Mouse (Mus musculus): ENCODE results near the gene Lyg1. TPM values are rescaled to one million over a fixed set of nuclear protein-coding genes. Genes with fewer than 3 reads are reported as not detected.

Lyg1 gene
- total RNA-seq, 4 experiments from 2014 or later, result not detected

DNA sequence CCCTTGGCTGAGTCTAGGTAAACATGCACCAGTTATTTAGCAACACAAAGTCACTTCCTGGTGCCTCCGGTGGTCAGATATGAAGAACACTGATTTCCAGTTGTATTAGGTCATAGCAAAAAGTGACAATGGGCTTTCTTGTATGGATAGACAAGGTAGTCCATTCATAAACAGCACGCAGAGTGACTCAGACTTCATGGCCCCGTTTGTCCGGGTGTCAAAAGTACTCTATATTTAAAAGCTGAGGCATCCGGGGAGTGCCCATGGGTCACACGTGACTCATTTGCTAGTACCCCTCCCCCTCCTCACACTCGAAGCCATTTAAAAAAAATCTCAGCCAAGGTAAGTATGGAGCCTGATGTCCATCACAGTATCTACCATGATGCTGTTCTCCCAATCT is 2.8 kb downstream of the Lyg1 start:
- no peak for DNase-seq (ENCODE audit: low spot score in 2 of 2)

DNA sequence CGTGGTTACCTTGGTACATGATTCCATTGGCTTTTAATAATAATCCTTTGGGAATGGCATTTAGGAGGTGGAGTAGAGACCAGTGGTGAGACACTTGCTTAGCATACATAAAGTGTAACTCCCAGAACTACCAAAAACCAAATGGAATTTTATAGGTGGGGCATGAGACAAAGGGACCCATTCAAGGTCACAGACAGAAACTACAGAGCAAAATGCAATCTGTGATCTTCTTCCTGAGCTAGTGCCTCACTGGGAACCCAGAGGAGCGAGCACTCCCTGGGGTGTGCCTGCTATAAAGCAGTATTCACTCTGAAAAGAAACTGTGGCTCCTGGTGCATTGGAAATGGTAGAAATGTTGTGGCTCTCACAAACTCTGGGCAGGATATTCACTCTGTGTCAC is 8.7 kb downstream of the Lyg1 start:
- DNase-seq (ENCODE audit: low spot score in 2 of 2), result no peak

DNA sequence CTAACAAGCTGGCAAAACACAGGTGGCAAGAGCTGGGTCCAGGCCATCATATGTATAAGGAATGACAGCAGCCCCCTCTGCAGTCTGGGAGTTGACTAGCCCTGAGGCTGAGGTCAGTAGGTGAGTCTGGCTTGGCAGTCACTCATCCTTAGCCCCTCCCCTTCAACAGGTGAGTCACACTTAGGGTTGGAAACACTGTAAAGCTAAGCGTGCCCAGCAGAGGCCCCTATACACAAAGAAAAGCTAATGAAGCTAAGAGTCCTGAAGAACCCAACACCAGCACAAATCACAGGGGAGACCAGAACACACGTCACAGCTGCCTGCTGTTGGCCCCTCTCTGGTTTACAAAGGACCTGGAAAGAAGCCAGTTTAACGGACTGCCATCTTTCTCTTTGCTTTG is 25.8 kb downstream of the Lyg1 start:
- DNase-seq (ENCODE audit: low spot score in 2 of 2), result no peak

DNA sequence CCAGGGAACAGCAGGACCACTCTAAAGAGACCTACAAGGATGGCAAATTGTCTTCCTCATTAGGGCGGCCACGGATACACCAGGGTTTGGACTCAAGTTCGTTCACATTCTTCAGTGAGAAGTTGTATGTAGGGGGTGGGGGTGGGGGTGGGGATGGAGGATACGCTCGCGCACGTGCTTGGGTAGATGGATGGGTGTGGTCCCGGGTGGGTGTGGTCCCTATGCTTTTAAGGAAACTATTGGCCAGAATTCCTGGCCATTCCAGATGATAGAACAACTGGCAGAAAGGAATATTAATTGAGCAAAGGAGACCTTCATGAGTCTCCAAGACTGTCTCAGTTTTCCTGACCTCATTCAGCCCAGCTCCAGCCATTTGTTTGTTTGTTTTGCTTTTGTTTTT is 31.6 kb downstream of the Lyg1 start:
- DNase-seq (ENCODE audit: low spot score in 2 of 2), result no peak

DNA sequence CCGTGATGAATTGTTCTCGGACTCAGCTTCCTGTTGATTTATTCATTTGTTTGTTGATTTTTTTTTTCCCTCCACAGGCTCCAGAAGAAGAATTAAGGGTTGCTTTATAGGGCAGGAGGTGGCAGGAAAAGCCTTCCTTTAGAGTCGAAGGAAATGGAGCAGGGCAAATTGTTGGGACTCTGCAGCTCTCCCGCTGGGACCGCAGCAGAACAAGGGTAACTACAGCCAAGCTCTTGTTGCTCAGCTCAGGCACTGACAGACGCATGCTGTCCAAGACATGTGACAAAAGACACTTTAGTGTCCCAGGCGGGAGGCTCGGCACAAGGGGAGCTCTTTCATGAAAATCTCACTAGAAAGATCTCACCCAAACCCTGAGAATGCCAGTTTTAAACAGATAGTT is 35.0 kb downstream of the Lyg1 start:
- DNase-seq (ENCODE audit: low spot score in 2 of 2), result no peak

DNA sequence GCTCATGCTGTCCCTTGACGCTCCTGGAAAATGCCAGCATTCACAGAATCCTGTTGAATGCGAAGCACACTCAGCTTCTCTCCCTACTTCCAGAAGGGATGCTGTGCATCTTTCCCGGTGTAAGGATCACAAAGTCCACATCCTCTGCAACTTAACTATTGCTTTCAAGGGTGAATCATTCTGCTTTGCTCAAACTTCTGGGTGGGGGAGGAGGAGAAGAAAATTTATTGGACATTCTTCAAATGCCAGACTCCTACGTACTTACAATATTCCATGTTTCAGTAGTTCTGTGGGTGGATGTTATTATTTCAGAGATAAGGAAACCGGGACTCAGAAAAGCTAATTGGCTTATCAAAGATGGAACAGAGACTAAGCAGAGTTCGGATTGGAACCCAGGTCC is 39.5 kb downstream of the Lyg1 start:
- no peak for DNase-seq (ENCODE audit: low spot score in 2 of 2)

DNA sequence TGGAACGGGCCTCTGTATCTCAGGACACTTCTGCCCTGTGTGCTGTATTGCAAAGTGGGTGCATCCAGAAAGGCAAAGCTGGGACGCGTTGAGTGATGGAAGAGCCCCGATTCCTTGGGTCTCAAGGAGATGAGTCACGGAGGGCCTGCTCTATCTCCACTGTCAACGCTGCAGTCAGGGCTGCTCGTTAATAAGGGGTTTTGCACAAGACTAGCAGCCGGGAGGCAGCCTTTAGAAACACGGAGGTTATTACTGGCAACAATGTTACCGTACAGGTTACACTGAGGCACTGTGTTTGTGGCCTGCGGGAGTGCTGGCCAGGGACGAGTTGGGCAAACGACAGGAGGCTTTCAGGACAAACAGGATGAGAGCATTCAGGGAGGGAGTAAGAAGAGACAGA is 39.9 kb downstream of the Lyg1 start:
- no peak for DNase-seq (ENCODE audit: low spot score in 2 of 2)

DNA sequence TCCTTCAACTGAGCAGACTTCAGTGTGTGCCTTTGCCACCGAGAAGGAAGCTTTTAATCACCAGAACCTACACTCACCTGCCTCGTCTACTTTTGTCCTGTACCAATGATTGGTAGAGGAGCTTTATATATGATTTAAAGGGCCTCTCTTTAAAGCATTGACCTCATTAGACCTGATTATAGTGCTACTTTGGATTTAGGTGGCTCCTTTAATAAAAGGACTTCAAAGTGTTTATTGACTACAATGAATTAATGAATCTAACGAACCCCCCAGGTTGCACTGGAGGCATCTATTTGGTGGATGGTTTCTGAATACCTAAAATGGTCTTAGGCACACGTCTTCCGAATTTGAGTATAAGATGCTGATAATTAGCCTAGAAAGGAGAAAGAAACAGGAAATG is 41.2 kb downstream of the Lyg1 start, which contains the start of gene Lyg2:
Gene Lyg2, minus strand, starts transcription at position 101 of the 400 bp plus-strand sequence.
- DNase-seq (ENCODE audit: low spot score in 2 of 2), result no peak

DNA sequence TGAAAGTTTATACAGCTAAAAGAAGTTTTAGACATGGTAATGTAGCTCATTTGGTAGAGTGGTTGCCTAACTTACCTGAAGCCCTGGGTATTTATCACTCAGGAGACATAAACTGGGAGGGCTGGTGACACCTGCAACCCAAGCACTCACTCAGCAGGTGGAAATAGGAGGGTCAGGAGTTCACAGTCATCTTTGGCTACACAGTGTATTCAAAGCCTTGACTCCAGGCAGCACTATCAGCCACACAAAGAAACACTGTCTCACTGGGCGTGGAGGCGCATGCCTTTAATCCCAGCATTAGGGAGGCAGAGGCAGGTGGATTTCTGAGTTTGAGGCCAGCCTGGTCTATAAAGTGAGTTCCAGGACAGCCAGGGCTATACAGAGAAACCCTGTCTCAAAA is 44.8 kb downstream of the Lyg1 start:
- DNase-seq (ENCODE audit: low spot score in 2 of 2), result no peak

DNA sequence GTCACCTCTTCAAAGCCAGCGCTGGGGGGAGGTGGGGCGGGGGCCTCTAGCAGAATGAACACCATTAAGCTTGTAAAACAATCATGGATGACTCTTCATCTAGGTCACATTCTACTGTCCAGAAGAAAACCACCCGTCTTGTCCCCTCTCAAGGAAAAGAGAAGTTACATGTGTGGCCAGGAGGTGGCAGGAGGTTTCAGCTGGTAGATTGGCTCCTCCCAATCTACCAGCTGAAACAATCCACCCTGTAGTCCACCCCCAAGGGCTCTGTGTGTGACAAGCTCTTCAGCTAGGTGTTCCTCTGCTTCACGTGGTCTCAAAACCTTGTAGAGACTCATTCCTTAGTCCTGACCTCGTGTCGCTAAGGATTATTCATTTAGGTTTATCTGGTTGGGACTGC is 54.4 kb downstream of the Lyg1 start:
- DNase-seq (ENCODE audit: low spot score in 2 of 2), result no peak

DNA sequence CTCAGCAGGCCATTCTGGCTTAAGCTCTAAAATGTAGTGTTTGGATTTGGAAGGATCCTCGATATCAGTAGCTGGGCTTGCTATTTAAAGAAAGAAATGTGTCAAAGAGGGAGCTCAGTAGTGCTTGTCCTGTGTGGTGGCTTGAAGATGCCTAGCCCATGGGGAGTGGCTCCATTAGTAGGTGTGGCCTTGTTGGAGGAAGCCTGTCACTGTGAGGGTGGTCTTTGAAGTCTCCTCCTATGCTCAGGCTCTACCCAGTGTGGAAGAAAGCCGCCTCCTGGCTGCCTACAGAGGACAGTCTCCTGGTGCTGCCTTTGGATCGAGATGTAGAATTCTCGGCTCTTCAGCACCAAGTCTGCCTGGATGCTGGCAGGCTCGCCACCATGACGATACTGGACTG is 57.3 kb downstream of the Lyg1 start:
- DNase-seq (ENCODE audit: low spot score in 2 of 2), result no peak

DNA sequence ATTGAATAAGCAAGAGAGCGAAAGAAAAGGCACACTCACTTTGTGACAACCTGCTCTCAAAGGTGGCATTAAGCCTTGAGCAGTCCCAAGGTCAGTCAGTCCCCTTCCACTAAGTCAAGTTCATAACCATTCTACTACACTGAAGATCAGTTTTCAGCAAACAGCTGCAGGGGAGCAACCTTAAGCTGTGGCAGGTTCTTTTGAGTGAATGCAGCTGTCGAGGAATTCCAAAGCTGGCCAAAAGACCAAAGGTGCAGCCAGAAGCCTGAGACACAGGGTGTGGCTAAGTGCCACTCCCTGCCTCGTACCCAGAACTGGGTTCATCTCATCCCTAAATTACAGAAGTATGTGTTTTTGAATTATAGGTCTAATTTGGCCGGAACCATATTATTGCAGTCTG is 57.7 kb downstream of the Lyg1 start:
- DNase-seq (ENCODE audit: low spot score in 2 of 2), result no peak

Other genes starting within 250 kb of the Lyg1 start
- 100 to 1,000 TPM; 243 to 289 (median 255) TPM for gene 2010300C02Rik, start 237.7 kb downstream of the Lyg1 start, total RNA-seq (2022)
- gene Tsga10, start 91.3 kb downstream of the Lyg1 start, total RNA-seq (2022), result 10 to 100 TPM; 15.9 to 18.9 (median 17.4) TPM
- gene Lipt1, start 86.0 kb downstream of the Lyg1 start, total RNA-seq (2022), result 10 to 100 TPM in 3 of 4 experiments, 1 to 10 TPM in 1; 9.2 to 13.0 (median 11.9) TPM
- gene Mitd1, start 67.3 kb downstream of the Lyg1 start, total RNA-seq (2022), result 10 to 100 TPM in 2 of 4 experiments, 1 to 10 TPM in 2; 7.4 to 11.8 (median 9.4) TPM
- 100 to 1,000 TPM; 129 to 154 (median 145) TPM for gene Mrpl30, start 67.3 kb downstream of the Lyg1 start, total RNA-seq (2022)
- not detected for gene Lyg2, start 41.3 kb downstream of the Lyg1 start, total RNA-seq (2022)
- gene Txndc9, start 40.1 kb upstream of the Lyg1 start, total RNA-seq (2022), result 10 to 100 TPM; 57.1 to 62.3 (median 61.7) TPM
- gene Eif5b, start 40.3 kb upstream of the Lyg1 start, total RNA-seq (2022), result 10 to 100 TPM; 36.2 to 40.3 (median 37.5) TPM
- gene Rev1, start 172.0 kb upstream of the Lyg1 start, total RNA-seq (2022), result 10 to 100 TPM; 43.6 to 45.9 (median 44.7) TPM